Mouse (Mus musculus) erythroblast, embryonic 14.5 days (primary cell): ENCODE measurements around the gene Lbr. TPM values are rescaled to one million over a fixed set of nuclear protein-coding genes. Genes with fewer than 3 reads are reported as not detected.
"Not testable (repeated sequence)": the region's sequence is repeated elsewhere in the genome, so short reads cannot be mapped to it uniquely, and the experiment has no call there.

Experiments
- H3K27me3 ChIP-seq: 2 replicates; pipeline ENCODE4 v1.6.1; 2012; ENCODE audit warnings: inconsistent platforms; ENCODE audit not compliant: control insufficient read depth
- H3K36me3 ChIP-seq: 2 replicates; pipeline ENCODE4 v1.6.1; 2012; ENCODE audit warnings: mild to moderate bottlenecking, inconsistent platforms; ENCODE audit not compliant: control insufficient read depth
- H3K4me1 ChIP-seq: 2 replicates; pipeline ENCODE4 v1.6.1; 2012; ENCODE audit warnings: inconsistent platforms; ENCODE audit not compliant: control insufficient read depth
- H3K4me3 ChIP-seq: replicated peaks from 2 replicates; pipeline ENCODE3; 2012; ENCODE audit warnings: moderate library complexity, mild to moderate bottlenecking, inconsistent platforms
- H3K9me3 ChIP-seq: 2 replicates; pipeline ENCODE4 v1.6.1; 2012; ENCODE audit warnings: low read length, inconsistent platforms, mixed read lengths; ENCODE audit not compliant: control insufficient read depth
- GATA1 ChIP-seq: IDR thresholded peaks from 2 replicates; pipeline ENCODE4 v1.6.1; 2012; ENCODE audit warnings: low read length, inconsistent platforms, mixed read lengths
- TAL1 ChIP-seq: IDR thresholded peaks from 3 replicates; pipeline ENCODE4 v1.6.1; 2012; ENCODE audit warnings: low read length, inconsistent platforms, mixed read lengths
- polyA plus RNA-seq: library from polyadenylated mRNA; stranded (reverse); fragments of >175 nt; gene quantifications from 2 replicates; pipeline ENCODE4 v1.2.3, GENCODE M21; 2012

The Lbr gene
- polyA plus RNA-seq, 1 experiment, result 26.2 TPM

DNA sequence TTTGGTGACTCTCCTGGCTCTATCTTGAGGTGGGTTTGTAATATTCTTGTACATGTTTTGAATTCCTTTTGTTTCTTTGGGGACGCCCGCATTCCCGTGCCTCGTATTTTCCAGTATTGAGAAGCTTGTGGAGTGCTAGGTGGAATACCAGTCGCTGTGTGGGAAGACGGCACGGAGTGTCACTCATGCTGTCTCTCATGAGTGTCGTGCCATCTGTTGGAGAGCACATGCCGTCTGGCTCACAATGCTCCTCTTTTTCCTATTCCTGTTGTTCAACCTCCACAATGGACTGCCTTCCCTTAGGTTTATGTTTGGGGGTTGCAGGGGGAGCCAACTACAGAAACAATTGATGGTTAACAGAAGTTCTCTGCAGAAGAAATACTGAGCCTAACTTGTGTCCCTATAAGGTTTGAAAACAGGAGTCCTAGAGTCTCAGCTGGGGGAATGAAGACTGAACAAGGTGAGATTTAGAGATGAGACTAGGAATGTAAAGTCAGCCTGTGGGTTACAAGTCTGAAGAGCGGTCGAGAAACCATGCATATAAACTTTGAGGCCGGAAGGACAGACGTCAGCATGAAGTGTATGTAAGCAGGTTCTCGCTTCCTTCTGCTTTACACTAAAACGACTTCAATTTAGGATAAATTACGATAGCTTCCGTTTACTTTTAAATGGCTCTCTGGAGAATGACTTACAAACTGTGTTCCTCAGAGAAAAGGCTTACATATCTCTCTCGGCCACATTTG is 31.2 kb downstream of the Lbr start:
- Histone ChIP-seq H3K4me1 (no peaks in the 10 kb centered on the region), H3K36me3 (peaks cover 59% of the 10 kb centered on the region), H3K9me3 (no peaks in the 10 kb centered on the region), H3K4me3 (no peak overlapping the region), H3K27me3 (no peaks in the 10 kb centered on the region)
- TF ChIP-seq GATA1 (no peak), TAL1 (no peak)

- Histone ChIP-seq H3K4me3 (no peak overlapping the region), H3K27me3 (0 out of 2 replicates have a peak, but pooled peaks cover 2% of the 10 kb centered on the region), H3K4me1 (no peaks in the 10 kb centered on the region), H3K9me3 (no peaks in the 10 kb centered on the region), H3K36me3 (no peaks in the 10 kb centered on the region)
- TF ChIP-seq GATA1 (no peak), TAL1 (no peak)
Observed at GRCm38 (mm10) chr1:181800667-181801066, 42.2 kb downstream of the Lbr start.

DNA sequence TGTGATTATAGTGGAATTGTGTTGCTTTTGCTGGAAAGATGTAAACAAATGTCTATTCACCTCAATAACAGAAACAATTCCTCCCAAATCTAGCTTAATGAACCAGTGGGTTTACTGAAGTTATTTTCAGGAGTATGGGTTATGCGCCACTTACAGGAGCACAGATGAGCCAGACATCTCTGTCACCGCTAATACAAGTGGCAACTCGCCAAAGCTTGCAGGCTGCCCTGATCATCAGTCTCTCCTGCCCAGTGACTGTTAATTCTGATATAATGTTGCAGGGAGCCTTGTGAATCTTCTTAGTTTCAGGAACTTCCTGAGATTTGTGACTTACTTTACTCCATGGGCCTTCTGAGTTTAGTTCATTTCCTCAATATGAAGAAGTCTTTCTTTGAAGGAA is 42.9 kb downstream of the Lbr start:
- Histone ChIP-seq H3K36me3 (no peaks in the 10 kb centered on the region), H3K4me1 (no peaks in the 10 kb centered on the region), H3K9me3 (no peaks in the 10 kb centered on the region), H3K27me3 (0 out of 2 replicates have a peak, but pooled peaks cover under 1% of the 10 kb centered on the region), H3K4me3 (no peak overlapping the region)
- no peak for TF ChIP-seq GATA1
- no peak for TF ChIP-seq TAL1

DNA sequence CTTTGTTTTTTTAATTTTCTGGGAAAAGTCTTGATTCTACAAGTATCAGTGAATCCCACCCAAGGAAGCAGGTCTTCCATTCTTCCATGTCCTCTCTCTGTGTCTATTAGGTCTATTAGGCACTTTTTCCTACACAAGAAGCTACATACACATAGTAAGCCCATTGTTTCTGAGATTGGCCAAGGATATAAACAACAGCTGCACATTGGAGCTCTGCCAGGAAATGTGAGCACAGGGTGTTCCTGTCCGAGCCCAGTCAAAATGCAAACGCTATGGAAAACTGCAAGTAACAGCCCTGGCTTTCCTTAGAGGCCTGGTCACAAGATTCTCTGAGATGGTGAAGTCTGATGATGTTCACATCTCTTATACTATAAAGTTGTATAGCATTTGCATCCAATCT is 49.3 kb downstream of the Lbr start:
- H3K27me3 ChIP-seq, result no peaks in the 10 kb centered on the region
- no peak overlapping the region for H3K4me3 ChIP-seq
- H3K4me1 ChIP-seq, result no peaks in the 10 kb centered on the region
- no peak for TF ChIP-seq GATA1
- TF ChIP-seq TAL1, result no peak
- H3K9me3 ChIP-seq, result no peaks in the 10 kb centered on the region
- H3K36me3 ChIP-seq, result no peaks in the 10 kb centered on the region

DNA sequence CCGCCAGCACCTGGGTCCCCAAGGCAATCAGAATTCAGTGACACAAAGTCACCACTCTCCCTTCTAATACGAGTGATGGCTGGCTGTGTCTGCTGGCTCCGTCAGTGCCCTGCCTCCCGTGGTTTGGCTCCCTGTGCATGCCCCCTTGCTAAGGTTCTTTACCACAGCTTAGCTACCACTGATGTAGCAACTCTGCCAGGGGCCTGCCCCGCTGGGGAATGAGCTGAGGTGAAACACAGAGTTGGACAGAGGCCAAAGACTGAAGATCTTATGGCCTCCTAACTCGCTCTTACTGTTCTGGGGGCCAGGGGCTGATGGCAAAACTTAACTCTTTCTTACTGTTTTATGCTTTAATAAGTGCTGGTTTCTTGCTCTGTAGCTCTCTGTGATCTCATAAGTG is 52.9 kb downstream of the Lbr start:
- H3K4me3 ChIP-seq, result no peak overlapping the region
- no peaks in the 10 kb centered on the region for H3K36me3 ChIP-seq
- H3K9me3 ChIP-seq, result no peaks in the 10 kb centered on the region
- no peaks in the 10 kb centered on the region for H3K4me1 ChIP-seq
- H3K27me3 ChIP-seq, result no peaks in the 10 kb centered on the region
- TF ChIP-seq TAL1 (no peak), GATA1 (no peak)

- H3K36me3 ChIP-seq, H3K4me3 ChIP-seq: not testable (repeated sequence)
Observed at GRCm38 (mm10) chr1:181782600-181782999, 60.2 kb downstream of the Lbr start.

GRCm38 (mm10) chr1:181776541-181776940 is 66.3 kb downstream of the Lbr start:
- no peak for TF ChIP-seq TAL1
- no peaks in the 10 kb centered on the region for H3K27me3 ChIP-seq
- no peak overlapping the region for H3K4me3 ChIP-seq
- peaks cover 3% of the 10 kb centered on the region; the same call in 1 of the 2 replicates for H3K4me1 ChIP-seq
- H3K9me3 ChIP-seq, result peaks cover 9% of the 10 kb centered on the region
- H3K36me3 ChIP-seq, result no peaks in the 10 kb centered on the region

More at GRCm38 (mm10) chr1:181782600-181782999, 60.2 kb downstream of the Lbr start:
- not testable (repeated sequence) for H3K4me1 ChIP-seq, H3K27me3 ChIP-seq, H3K9me3 ChIP-seq

- TF ChIP-seq TAL1 (no peak), GATA1 (no peak)
- Histone ChIP-seq H3K36me3 (no peaks in the 10 kb centered on the region), H3K9me3 (peaks cover 9% of the 10 kb centered on the region), H3K27me3 (no peaks in the 10 kb centered on the region), H3K4me3 (no peak overlapping the region), H3K4me1 (peaks cover 3% of the 10 kb centered on the region; the same call in 1 of the 2 replicates)
Observed at GRCm38 (mm10) chr1:181771871-181772270, 71.0 kb downstream of the Lbr start.

- Histone ChIP-seq H3K4me1 (no peaks in the 10 kb centered on the region), H3K36me3 (no peaks in the 10 kb centered on the region), H3K27me3 (no peaks in the 10 kb centered on the region), H3K9me3 (peaks cover 3% of the 10 kb centered on the region; the same call in 1 of the 2 replicates), H3K4me3 (no peak overlapping the region)
- TF ChIP-seq TAL1 (no peak), GATA1 (no peak)
Observed at GRCm38 (mm10) chr1:181769392-181769791, 73.5 kb downstream of the Lbr start.

Other genes with a start within 250 kb of the Lbr start
- 0.01 TPM in 1 of 2 replicates, not detected in the other for gene Enah, start 176.9 kb upstream of the Lbr start, polyA plus RNA-seq